Mouse (Mus musculus) kidney, adult 8-10 months (tissue): ENCODE data around the gene Llcfc1.

Experiments used
- DNase-seq, 2 experiments: peaks; one replicate each; pipeline ENCODE4 v3.0.0; 2022

Llcfc1 gene

DNA sequence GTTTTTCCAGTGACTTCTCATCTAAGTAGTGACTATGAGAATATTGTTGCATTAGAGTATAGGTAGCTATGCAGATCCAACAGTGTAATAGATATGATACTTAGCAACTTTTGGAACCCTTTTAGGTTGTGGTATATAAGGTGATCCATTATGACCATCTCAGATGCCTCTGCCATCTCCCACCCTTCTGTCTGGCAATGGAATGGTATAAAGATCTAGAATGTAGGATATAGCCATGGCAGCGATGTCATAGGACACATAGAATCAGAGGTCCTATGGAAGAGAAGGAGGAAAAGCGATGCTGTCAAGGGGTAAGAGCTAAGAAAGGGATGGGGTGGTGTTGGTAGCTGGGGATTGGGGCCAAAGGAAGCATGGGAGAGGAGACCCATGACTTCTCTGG, at the start of gene Llcfc1:
Llcfc1 (plus strand) TSS at position 301 of the 400 bp plus-strand sequence.
- no peak for DNase-seq

DNA sequence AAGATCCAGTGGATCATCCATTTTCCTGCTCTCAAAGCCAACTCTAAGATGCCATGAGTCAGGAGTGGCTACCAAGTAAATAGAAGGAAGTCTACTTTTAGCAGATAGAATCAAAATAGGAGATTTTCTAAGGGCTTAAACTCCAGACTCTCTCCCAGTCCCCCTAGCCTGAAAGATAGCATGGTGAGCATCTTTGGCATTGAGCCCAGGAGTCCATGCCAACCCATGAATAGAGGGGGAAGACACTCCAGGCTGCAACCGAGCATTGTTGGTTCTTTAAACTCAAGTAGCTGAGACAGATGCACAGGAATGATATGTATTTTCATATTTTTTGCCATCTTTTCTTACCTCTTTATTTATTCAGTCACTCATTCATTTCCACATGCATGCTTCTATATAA, 49.0 kb upstream of the Llcfc1 start:
- no peak for DNase-seq

DNA sequence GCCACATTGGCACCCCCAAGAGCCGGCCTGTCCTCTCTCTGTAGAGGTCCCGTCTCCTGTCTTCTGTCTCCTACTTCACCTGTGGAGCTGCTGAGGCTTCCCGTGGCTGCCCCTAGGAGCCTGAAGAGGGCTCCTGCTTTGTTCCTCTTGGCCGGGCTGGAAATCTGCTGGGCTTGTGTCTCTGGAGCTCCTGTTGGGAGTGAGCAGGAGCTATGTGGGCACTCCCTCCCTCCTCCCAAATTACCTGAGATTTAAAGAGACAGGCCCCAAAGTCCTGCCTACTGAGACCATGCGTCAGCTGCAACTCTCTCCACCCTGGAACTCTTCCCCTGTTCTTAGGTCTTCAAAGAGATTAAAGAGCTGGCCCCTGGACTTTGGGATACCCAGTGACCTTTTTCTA, 48.1 kb upstream of the Llcfc1 start, which contains the start of gene Trpv6:
Trpv6 (minus strand) TSS at position 228 of the 400 bp plus-strand sequence.
- DNase-seq: no peak

DNA sequence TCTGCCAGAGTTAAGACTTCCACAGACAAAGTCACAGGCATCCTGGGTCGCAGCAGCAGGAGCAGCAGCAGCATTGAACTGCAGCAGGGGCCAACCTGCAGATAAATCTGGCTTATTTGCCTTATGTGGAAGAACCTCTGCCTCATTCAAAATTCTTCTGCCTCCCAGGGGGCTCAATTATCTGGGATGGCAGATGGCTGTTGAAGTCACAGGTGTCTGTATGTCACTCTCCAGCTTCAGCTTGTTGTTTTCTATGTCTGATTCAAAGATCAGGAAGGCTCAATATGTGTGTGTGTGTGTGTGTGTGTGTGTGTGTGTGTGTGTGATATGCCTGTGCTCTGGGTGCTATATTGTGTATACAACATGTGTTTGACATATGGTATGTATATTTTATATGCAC, 46.8 kb upstream of the Llcfc1 start:
- DNase-seq: no peak

DNA sequence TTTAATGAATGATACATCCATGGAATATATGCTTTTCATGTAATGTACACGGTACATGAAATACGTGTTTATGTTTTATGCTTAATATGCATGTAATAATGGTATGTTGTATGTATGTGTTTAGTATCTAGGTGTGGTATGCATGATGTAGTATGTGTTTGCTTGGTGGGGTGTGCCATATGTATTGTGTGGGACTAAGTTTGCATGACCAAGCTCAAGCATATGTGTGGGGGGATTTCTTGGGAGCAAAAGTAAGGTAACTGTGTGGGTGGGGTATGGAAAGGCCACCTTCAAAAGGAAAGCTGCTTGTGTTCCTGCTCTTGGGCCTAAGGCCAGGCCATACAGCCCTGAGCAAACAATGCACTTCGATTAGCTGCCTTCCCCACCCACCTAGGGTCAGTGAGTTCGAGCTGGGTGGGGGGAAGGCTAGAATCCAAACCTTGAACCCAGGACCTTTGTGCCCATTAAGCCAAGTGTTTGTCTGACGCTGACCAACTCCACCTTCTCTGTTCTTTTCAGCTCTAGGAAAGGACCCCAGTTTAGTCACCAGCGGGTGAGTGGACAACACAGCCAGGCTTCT, 46.2 kb upstream of the Llcfc1 start:
- no peak for DNase-seq

DNA sequence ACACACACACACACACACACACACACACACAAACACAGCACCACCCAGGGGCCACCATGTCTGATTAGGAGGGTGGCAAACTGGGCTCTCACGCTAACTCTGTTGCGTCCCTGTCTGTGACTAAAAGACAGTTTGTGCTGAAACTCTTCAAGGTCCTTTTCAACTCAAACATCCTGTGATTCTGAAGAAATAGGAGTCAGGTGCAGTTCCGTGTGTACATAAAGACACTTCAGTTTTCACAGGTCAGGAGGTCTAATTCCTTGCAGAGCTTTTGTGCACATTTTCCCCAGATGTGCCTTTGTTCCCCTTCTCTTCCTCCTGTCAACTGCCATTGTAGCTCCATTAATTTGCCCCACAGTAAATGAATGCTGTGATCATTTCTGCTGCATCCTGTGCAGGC, 43.8 kb upstream of the Llcfc1 start:
- no peak for DNase-seq

DNA sequence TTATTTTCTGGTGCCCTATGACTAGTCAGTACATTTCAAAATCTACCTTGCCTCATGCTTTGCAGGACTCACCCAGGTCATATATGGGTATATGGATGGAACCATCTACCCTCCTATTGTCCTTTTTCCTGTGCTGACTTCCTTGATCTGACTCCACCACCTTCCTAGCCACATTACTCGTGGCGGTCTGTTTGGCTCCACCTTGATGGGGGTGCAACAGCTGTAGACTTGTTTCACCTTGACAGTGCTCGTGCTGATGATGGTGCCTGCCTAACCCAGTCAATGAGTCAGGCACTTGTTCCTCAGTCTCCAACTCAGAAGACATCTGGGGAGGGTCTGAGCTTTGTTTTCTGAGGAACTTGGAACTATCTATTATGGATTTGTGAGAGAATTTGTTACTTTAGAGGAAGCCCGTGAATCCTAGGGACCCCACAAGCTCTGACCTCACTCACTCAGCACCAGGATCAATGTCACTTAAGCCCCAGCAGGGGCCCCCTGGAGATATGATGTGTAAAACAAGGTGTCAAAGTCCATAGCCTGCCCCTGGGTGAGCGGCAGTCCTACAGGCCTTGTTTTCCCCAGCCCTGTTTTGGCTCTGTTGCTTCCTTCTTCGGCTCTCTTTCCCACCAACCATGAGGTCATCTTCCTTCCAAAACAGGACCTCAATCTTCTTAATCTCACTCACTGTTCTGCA, 42.9 kb upstream of the Llcfc1 start:
- no peak for DNase-seq

DNA sequence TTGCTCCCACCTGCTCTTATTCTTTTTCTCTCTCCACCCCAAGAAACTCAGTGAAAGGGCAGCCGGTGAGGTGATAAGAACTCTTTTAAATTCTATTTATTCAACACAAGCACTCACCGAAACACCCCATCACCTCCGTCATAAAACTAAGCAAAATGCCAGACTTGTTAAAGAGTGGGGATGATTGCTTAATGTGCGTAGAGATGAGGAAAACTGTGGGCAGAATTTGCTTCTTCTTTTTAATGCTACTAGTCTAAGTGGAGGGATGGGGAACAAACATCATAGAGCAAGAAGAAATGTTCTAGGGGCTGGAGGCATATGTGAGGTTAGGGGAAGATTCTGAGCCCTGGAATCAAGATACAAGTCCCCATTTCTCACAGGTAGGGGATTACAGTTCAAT, 41.5 kb upstream of the Llcfc1 start:
- DNase-seq: no peak

DNA sequence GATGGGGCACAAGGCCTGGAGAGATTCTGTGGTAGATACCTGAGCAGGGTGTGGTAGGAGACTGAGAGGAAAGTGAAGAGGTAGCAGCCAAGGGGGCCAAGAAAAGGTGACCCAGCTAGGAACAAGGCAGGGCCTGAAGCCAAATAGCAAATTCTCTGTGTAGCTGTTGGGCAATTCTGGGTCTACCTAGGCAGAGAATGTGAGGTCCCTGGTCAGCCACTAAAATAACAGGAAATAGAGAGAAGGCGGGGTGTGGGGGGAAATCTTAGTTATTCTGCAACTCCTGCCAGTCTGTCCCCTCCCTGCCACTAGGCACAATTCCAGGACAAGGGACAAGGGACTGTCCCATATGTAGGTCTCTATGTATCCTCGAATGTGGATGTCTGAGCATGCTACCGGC, 41.0 kb upstream of the Llcfc1 start:
- no peak for DNase-seq

DNA sequence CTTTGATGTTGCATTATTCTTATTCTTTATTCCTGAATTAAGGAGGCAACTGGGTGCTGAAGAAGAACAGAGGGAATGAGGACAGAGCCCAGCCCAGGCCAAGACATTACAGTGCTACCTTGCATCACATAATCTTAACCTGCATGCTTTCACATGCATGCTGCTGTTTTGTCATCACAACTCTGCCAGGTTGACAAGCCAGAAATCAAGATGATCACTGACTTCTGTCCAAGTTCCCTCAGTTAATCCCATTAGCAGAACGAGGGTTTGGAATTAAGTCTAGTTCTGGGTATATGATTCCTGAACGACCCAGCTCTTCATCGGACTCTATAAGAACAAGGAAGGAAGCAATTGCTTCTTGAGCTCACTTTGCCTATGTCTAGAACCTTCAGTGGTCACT, 38.0 kb upstream of the Llcfc1 start:
- no peak for DNase-seq

DNA sequence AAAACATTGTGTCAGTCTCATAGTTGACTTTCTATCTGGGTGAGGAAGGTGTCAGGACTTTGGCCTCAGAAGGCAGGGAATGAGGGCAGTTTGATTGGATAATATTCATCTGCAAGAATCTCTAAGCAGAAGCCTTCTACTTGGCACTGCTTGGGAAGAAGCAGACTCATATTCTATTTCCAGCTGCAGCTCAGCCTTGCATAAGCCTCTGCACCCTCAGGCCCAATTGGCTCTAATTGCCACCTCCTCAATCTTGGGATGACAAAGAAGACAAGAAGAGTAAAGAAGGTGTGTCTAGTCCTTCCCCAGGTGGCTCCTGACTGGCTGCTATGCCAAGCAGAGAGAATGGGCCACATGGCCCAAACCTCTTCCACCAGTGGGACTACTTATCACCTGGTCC, 37.6 kb upstream of the Llcfc1 start:
- no peak for DNase-seq

DNA sequence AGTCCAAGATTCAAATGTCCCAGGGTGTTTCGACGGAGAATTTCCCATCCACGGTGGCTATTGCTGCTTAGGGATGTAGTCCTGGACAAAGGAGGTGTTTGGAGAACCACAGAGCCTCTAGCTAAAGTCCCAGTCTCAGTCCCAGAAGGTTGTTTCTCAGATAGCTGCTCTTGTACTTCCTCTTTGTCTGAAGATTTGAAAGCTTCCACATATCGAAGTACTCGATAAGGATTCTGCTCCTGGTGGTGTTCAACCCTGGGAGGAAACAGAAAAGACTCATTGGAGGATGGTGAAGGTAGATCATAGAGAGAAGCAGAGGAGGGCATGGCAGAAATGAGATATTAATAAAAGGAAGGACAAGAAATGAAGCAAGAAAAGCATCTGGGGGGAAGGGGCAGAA, 31.1 kb upstream of the Llcfc1 start:
- DNase-seq: no peak

DNA sequence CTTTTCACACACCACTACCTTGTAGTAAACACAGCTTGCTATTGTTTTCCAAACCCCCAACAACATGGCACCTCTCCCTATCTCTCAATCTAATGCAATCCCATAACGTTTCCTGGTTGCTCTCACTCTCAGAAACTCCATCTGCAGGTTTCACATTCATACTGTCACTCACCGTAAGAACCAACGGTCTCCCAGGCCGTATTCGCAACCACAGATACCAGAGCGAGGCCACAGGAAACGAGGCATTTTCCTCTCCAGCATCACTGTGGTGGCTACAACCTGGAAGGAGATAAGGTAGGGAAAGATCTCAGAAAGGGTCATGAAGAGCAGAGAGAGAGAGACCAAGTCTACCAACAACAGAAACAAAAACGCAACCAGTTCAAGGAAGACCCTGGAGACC, 29.6 kb upstream of the Llcfc1 start:
- no peak for DNase-seq

DNA sequence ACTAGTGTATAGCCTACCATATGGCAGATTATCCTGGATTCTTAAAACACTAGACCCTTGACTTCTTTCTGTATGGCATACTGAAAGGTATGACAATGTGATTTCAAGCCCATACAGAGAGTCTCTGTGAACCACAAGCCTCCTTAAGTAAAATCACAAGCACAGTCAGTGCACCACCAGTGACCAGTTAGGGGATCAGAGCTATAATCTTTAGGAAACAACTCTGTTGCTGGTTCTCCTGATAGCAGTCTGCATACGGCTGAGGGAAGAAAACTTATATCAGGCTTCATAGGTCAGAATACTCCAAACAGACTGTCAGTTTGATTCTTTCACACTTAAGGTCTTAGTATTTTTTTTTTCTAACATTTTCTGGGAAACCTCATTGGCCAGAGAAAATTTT, 25.7 kb upstream of the Llcfc1 start:
- DNase-seq: no peak

DNA sequence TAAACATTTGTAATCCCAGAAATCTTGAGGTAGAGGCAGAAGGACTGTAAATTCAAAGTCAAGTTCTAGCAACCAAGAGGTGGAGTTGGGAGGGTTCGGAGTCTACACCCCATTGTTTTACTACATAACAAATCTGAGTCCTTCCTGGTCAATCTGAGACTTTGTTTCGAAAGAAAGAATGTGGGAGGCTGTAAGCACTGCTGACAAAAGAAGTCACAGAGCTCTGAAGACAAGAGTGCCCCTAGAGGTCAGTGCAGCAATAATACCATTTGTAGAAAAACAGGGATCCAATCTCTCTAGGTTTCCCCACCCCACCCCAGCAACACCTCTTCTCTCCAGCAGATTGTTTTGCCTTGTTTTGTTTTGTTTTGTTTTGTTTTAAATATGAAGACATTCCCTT, 21.9 kb upstream of the Llcfc1 start:
- DNase-seq: peak in 1 of 2 experiments; percentile 11

DNA sequence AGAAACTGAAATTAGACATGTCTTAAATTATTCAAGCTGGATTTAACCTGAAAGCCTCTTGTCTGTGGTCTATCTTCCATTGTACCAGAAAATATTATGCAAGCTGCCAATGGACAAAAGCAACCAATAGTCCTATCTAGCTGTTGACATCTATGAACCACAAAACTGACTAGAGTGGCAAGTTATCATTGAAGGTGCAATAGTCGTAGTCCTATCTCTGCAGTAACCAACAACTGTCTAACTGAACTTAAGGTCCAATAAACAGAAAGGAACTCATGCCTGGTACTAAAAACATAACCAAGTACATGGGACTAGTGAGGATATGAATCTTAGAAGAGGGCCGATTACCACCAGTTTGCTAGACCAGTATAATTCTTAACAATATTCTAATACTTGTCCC, 7.7 kb upstream of the Llcfc1 start:
- no peak for DNase-seq

DNA sequence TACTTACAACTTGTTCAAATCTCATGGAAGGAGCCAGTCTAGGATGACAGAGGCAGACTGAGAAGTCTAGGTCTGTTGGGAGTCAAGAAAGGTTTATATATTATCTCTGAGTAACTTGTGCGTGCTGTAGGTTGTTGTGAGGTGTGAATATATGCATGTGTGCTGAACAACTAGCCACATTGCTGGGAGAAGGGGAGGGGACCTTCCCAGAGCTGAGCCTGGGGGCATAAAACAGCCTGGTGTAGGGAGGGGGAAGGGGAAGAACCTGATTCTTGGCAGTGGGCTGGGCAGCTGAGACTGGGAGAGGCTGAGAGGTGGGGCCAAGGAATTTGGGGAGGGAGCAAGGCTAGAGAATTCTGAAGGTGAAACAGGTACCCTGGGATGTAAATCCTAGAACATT, 3.6 kb upstream of the Llcfc1 start, which contains the start of gene Trpv5:
Trpv5 (minus strand) TSS at position 101 of the 400 bp plus-strand sequence.
- DNase-seq: peak in 1 of 2 experiments; percentile 24

DNA sequence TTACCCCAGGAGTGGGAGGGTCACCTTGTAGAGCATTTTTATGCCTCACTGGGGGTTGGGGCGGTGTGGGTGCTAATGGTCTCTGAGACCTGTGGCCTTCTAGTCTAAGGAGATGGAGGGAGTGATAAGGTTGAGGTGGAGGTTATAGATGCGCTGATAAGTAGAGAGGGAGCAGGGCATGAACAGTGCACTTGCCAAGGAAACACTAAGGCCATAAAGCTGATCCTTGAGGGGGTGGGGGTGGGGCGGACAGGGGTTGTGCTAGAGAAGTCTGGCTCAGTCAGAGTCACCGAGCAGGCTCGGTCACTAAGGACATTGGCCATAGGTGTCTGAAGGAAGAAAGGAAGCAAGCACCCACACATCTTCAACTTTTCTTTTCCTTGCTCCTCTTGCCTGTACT, 2.6 kb upstream of the Llcfc1 start:
- DNase-seq: peak; percentile 5 to 38

DNA sequence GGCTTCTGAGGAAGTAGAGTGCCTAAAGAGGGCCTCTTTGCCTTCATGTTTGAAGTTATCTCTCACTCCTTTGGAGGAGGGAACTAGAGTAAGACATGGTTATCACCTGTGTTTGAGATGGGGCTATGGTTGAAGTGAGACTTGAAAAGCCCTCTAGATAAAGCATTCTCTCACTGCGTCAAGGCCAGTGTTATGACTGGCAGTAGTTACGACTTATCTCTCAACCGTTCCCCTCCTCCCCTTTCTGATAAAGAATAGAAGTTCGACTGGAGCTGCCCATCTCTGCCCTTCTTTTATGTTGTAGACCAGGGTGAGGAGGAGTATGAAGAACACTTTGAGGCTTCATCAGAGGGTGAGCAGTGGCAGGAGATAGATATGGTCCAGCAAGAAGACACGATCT, 680 bp downstream of the Llcfc1 start:
- DNase-seq: no peak

DNA sequence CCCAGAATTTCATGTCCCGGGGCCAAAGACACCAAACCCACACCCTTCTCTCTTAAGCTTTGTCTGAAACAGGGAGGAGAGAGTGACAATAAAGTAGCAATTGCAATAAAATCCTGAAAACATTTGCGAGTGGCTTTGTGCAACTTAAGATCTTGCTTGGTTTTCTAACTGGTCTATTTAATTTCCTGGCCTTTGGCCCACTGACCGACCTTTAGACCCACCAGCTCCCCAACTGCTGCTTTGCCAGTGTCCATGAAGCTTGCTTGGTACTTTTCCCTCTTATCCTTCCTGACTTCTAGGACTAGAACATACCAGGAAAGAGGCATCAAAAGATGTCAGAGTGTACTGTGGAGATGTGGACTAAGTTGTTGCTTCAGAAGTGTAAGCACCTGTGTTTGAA, 1.4 kb downstream of the Llcfc1 start:
- DNase-seq: peak; percentile 25 to 61

DNA sequence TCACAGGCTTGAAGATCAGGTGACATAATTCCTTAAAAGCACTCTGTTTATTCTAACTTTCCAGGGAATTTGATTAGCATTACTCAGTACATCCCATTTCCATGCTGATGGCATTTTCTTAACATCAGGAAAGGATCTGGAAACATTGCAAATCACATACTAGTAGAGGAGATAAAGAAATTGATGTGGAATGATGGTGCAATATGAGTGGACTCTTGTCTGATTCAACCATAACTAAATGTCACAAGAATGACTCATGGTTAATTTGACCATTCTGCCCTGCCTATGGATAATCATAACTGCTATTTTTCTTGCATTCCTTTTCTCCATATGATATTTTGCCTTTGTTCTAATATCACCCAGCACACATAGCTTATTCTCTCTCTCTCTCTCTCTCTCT, 8.0 kb downstream of the Llcfc1 start:
- DNase-seq: no peak

DNA sequence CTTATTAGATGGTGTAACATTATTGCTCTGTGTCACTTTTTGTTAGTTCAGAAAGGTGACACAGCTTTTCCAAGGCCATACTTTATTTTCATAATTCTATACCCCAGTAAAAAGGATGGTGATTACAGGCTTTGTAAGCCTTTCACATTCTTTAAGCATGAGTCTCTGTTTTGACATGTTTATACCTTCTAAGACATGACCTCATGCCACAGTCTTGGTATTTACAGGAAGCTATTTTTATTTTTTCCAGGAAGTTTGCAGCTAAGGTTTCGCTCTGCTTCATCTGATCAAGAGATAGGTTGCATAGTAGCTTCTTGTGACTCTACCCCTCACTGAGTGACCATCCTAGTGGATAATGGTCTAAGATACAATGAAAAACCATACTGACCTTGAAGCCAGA, 10.2 kb downstream of the Llcfc1 start:
- no peak for DNase-seq

DNA sequence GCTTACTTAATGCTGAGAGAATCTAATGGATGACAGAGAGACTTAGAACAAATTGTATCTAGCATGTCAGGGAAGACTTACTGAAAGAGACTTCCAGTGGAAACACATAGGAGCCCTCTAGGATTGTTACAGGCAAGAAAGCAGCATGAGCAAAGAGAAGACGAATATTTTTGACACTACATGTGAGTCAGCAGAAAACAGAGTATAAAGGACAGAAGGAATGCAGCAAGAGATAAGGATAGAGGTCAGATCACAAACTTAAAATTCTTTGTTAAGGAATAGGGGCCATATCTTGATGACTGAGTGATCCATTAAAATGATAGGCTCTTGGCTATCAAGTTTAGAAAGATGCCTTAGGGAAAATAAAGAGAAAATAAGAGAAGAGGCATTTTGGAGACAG, 17.0 kb downstream of the Llcfc1 start:
- DNase-seq: no peak

DNA sequence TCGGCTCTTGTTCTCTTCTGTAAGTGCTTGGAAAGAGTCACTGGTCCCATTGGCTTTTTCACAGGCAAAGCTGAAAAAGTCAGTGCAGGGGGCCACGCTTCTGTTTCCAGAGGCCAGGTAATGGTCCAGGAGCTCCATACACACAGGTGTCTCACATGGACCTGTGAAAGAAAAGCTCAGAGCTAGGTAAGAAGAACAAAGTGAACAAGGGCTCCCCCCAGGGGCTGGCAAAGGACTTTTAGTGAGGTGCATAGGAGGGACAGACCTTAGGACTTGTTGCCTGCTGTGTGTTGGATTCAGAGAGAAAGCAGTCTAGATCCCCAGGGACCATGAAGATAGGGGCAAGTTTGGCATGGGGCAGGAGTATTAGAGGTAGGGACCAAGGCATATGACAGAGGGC, 18.7 kb downstream of the Llcfc1 start:
- peak; percentile 17 to 30 for DNase-seq

DNA sequence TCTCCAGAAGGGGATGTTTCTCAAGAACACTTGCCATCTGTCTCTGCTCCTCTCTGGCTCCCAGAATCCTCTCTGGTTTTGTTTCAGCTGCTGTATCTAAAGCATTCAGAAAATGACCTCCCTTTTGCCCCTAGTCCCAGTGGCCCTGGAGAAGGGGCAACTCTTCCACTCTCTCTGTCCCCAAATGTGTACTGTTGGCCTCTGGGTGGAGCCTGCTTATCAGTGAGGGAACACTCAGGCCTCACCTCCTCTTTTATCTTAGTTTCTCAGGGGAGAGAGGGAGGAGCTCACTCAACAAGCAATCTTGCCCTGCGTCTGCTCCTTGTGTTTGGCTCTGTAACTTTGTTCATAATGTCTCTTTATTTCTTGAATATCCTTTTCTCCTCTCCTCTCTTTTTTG, 19.9 kb downstream of the Llcfc1 start, which contains the start of gene Kel:
Kel (minus strand) TSS at position 217 of the 400 bp plus-strand sequence.
- no peak for DNase-seq
